Mouse (Mus musculus) liver, embryonic 11.5 days (tissue): ENCODE measurements at regions not wholly inside any gene's neighbourhood (a gene's known extent, or its start where the extent isn't known, plus 50 kb on each side); places are given as distances from the start of the nearest gene placed in this dataset.

Source experiments
- ATAC-seq: fragments of 200-750 bp; cut with Nextera tagmentation; replicated peaks from 2 replicates; pipeline ENCODE4 v1.8.0; 2017; ENCODE audit warnings: moderate number of reproducible peaks, mild to moderate bottlenecking, moderate TSS enrichment, moderate library complexity; ENCODE audit not compliant: low FRiP score
- DNase-seq: peaks from one replicate; pipeline ENCODE4 v3.0.0-alpha.2; 2017; ENCODE audit warnings: low spot score
- H3K27ac ChIP-seq: fragments of 300-500 bp; sonication (generic); 2 replicates; pipeline ENCODE4 v1.5.1; 2014; ENCODE audit warnings: mild to moderate bottlenecking, low read depth, low read length, control low read depth
- H3K27me3 ChIP-seq: fragments of 300-500 bp; sonication (generic); replicated peaks from 2 replicates; pipeline ENCODE4 v1.6.1; 2014; ENCODE audit warnings: low read length, mixed read lengths; ENCODE audit not compliant: control insufficient read depth, insufficient read depth
- H3K36me3 ChIP-seq: fragments of 300-500 bp; sonication (generic); 2 replicates; pipeline ENCODE4 v1.6.1; 2014; ENCODE audit warnings: mild to moderate bottlenecking, low read length, moderate library complexity, mixed read lengths; ENCODE audit not compliant: control insufficient read depth, insufficient read depth
- H3K4me1 ChIP-seq: fragments of 300-500 bp; sonication (generic); replicated peaks from 2 replicates; pipeline ENCODE4 v1.6.1; 2014; ENCODE audit warnings: low read length, mixed read lengths; ENCODE audit not compliant: control insufficient read depth, insufficient read depth
- H3K4me2 ChIP-seq: fragments of 300-500 bp; sonication (generic); 2 replicates; pipeline ENCODE4 v1.6.1; 2014; ENCODE audit warnings: mild to moderate bottlenecking, control low read depth, moderate library complexity
- H3K4me3 ChIP-seq: fragments of 300-500 bp; sonication (generic); 2 replicates; pipeline ENCODE4 v1.5.1; 2014; ENCODE audit warnings: low read depth, low read length, control low read depth
- H3K9ac ChIP-seq: fragments of 300-500 bp; sonication (generic); 2 replicates; pipeline ENCODE4 v1.6.1; 2014; ENCODE audit warnings: low read depth, low read length, control low read depth
- H3K9me3 ChIP-seq: fragments of 300-500 bp; sonication (generic); 2 replicates; pipeline ENCODE4 v1.6.1; 2016; ENCODE audit warnings: low read length, inconsistent platforms, mixed read lengths; ENCODE audit not compliant: control insufficient read depth
- WGBS: fragments of 180-500 bp; shearing (Covaris S2); extraction: QIAGEN DNeasy Blood & Tissue Kit; methylation state at CpG from one replicate; pipeline ENCODE4 v1.1.7; 2014; 5-methylcytosine and 5-hydroxymethylcytosine counted together

DNA sequence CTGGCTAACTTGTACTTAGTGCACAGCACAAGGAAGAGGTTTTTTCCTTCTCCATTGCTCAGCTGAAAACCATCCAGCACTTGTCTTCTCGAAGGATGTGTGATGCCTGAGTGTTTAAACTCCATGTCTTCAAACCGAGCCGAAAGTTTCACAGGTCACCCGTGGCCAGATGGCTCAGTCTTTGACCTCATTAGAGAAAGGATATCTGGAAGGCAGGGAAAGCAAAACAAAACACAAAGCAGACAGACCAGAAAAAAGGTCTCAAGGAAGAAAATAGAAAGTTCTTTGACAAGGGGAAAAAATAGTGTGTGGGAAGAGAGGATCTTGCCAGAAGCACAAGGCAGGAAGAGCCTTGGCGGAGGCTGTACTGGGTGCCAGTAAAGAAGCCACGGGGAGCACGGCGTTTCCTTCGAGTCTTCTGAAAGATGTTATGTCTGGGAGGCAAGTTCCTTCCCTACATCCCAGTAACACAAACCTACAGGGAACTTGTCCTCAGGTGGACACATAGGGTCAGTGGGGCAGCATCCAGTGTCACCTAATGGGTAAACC lies 108.9 kb upstream of the Ngf start:
- no peaks in the 10 kb centered on the region for H3K27me3 ChIP-seq
- DNase-seq = no peak
- ATAC-seq = no peak
- H3K36me3 ChIP-seq = no peaks in the 10 kb centered on the region
- no peaks in the 10 kb centered on the region for H3K9me3 ChIP-seq
- H3K4me1 ChIP-seq = no peaks in the 10 kb centered on the region
- 74% methylated on average over 9 of the region's 9 CpGs for WGBS
- H3K4me3 ChIP-seq = no peak overlapping the region
- H3K27ac ChIP-seq = no peak overlapping the region
- no peak overlapping the region for H3K4me2 ChIP-seq
- H3K9ac ChIP-seq = no peak overlapping the region

GRCm38 (mm10) chr3:102358801-102359200 lies 110.9 kb upstream of the Ngf start:
- Histone ChIP-seq H3K27ac (no peak overlapping the region), H3K36me3 (no peaks in the 10 kb centered on the region), H3K4me1 (no peaks in the 10 kb centered on the region), H3K4me2 (no peak overlapping the region), H3K27me3 (no peaks in the 10 kb centered on the region), H3K4me3 (no peak overlapping the region), H3K9ac (no peak overlapping the region), H3K9me3 (no peaks in the 10 kb centered on the region)
- ATAC-seq (no peak), DNase-seq (no peak)
- WGBS = 84% methylated on average over 4 of the region's 4 CpGs

DNA sequence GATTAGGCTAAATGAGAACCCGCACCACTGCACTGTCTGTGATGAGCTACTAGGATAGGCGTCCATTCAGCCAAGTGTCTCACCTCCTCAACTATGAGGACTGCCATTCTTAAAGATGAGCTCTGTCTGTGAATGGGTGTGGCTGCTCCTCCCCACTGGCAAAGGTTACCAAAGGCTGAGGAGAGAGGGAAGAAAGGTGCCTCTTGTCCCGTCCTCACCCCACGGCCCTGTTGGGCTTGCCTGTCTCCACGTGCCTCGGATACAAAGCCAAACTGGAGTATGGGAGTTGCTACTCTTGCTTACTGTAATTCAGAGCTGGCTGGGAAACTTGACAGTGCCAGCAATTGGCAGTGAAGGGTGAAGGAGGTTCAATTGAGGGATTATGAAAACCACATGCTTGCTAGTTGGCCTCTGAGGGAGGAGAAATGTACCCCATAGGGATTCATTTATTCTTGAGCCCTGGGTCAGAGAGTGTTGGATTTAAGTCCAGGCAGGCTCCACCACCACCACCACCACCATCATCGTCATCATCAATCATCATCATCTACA lies 112.6 kb upstream of the Ngf start:
- H3K27ac ChIP-seq = no peak overlapping the region
- ATAC-seq (no peak), DNase-seq (no peak)
- no peak overlapping the region for H3K4me2 ChIP-seq
- 77% methylated on average over 7 of the region's 7 CpGs for whole genome bisulfite sequencing
- H3K9me3 ChIP-seq = no peaks in the 10 kb centered on the region
- no peaks in the 10 kb centered on the region for H3K36me3 ChIP-seq
- H3K4me1 ChIP-seq = no peaks in the 10 kb centered on the region
- H3K4me3 ChIP-seq = no peak overlapping the region
- H3K27me3 ChIP-seq = no peaks in the 10 kb centered on the region
- no peak overlapping the region for H3K9ac ChIP-seq

GRCm38 (mm10) chr3:102355352-102355751 lies 114.4 kb upstream of the Ngf start:
- no peaks in the 10 kb centered on the region for H3K9me3 ChIP-seq
- H3K9ac ChIP-seq = no peak overlapping the region
- H3K36me3 ChIP-seq = no peaks in the 10 kb centered on the region
- no peaks in the 10 kb centered on the region for H3K4me1 ChIP-seq
- no peaks in the 10 kb centered on the region for H3K27me3 ChIP-seq
- no peak overlapping the region for H3K4me3 ChIP-seq
- 77% methylated on average over 2 of the region's 2 CpGs for WGBS
- no peak overlapping the region for H3K27ac ChIP-seq
- no peak overlapping the region for H3K4me2 ChIP-seq
- DNase-seq (no peak), ATAC-seq (no peak)

DNA sequence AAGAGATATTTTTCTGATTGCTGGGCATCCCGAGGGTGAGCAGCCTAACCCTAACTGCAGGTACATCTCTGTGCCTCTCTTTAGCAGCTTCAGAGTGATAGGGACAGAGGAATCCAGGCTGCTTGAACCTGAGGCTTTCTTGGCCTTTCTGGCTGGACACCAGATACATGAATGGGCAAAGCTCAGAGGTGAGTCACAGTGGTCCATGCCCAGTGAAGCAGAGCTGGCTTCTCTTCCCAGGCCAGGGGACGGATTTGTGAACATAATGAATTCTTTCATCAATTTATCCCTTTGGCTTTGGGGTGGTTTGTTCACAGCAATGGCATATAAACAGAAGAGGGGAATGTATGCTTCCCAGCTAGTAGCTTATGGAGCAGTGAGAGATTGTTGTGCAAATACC lies 114.9 kb upstream of the Ngf start:
- ATAC-seq (no peak), DNase-seq (no peak)
- 74% methylated on average over 2 of the region's 2 CpGs for WGBS

DNA sequence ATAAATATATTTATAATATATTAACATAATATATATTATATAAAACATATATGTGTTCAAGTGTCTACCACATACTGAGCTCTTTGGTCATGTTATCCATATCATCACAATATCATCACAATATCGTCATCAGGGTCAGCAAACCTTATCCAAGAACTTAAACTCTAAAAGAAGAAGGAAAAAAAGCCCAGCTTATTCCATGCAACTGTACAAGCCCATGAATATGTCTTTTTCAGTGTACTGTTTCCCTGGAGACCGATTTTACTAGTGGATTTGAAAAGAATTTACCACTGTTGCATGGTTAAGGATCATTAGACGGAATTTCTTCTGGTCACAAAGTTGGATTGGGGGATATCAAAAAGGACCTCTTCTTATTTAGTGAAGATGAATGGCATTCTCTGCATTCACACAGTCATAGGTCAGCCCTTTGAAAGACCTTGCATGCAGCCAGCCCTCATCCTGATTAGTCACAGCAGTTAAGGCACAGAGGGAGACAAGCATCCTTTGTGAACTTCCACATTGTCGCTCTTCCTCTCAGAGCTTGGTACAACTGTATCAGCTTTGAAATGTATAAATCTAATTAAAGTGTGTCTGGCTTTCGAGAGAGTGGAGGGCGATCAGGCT lies 116.3 kb upstream of the Ngf start:
- Histone ChIP-seq H3K36me3 (no peaks in the 10 kb centered on the region), H3K9me3 (no peaks in the 10 kb centered on the region), H3K27ac (no peak overlapping the region), H3K9ac (no peak overlapping the region), H3K4me1 (no peaks in the 10 kb centered on the region), H3K4me2 (no peak overlapping the region), H3K27me3 (no peaks in the 10 kb centered on the region), H3K4me3 (no peak overlapping the region)
- 75% methylated on average over 6 of the region's 6 CpGs for WGBS
- ATAC-seq = no peak
- no peak for DNase-seq

More for the DNA sequence above, 114.9 kb upstream of the Ngf start:
- Histone ChIP-seq H3K4me2 (no peak overlapping the region), H3K9me3 (no peaks in the 10 kb centered on the region), H3K27me3 (no peaks in the 10 kb centered on the region), H3K36me3 (no peaks in the 10 kb centered on the region), H3K27ac (no peak overlapping the region), H3K4me3 (no peak overlapping the region), H3K9ac (no peak overlapping the region), H3K4me1 (no peaks in the 10 kb centered on the region)

DNA sequence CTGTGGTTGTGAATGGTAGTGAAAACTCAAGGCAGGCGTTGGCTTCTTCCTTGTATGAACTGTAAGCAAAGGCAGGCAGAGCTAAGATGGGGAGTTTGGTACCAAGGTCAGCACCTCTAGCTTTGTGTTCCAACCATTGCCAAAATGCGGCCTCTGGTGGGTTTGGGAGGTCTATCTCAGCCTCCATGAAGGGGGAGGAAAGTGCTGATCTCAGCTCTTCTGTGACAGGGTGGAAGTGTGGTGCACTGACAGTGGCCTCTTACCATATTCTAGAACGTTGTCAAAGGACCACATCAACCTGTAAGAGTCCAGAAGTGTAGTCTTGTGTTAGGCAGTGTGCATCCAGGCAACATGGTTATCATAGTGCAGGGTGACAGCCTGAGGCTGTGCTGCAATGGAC lies 123.6 kb upstream of the Ngf start:
- DNase-seq = no peak
- no peak for ATAC-seq
- Histone ChIP-seq H3K4me1 (no peaks in the 10 kb centered on the region), H3K27me3 (no peaks in the 10 kb centered on the region), H3K36me3 (no peaks in the 10 kb centered on the region), H3K4me3 (no peak overlapping the region), H3K9me3 (no peaks in the 10 kb centered on the region), H3K27ac (no peak overlapping the region), H3K9ac (no peak overlapping the region), H3K4me2 (no peak overlapping the region)
- whole genome bisulfite sequencing = 56% methylated on average over 3 of the region's 3 CpGs

DNA sequence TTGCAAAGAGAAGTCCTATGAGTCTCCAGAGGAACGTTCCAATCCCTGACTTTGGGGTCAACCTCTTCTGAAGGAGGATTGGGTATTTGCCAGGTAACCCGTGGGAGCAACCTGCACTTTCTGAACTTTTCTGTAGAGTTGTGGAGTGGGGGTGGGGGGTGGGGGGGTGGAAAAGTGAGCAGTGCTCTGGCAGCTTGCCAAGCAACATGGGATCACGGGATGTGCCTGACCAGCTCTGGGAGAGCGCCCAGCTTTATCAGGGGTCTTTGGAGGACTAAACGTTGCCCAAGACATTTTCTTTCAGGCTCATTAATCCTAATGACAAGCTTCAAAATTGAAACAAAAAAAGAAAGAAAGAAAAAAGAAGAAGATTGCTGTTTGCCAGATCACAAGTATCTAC lies 124.4 kb upstream of the Ngf start:
- Histone ChIP-seq H3K4me3 (no peak overlapping the region), H3K9ac (no peak overlapping the region), H3K4me2 (no peak overlapping the region), H3K27me3 (no peaks in the 10 kb centered on the region), H3K4me1 (no peaks in the 10 kb centered on the region), H3K27ac (no peak overlapping the region), H3K9me3 (no peaks in the 10 kb centered on the region), H3K36me3 (no peaks in the 10 kb centered on the region)
- DNase-seq (no peak), ATAC-seq (no peak)
- WGBS = 60% methylated on average over 5 of the region's 5 CpGs

DNA sequence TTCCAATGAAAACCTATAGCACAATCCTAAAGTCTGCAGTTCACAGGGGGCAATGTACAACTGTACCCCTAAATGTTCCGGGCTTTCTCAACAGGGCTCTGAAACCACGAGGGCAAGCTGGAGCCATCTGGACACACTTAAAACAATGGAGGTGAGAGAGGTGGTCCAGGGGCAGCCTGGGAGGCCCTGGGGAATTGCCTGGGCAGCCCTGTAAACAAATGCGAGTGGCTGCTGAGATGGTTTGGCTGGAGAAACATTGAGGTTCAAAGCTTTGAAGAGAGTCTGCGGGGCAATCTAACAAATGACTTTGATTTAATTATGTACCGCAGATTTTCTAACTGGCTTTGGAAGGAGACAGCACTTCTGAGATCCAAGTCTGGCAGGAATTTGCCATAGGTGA lies 129.0 kb upstream of the Ngf start:
- 49% methylated on average over 5 of the region's 5 CpGs for WGBS
- H3K4me1 ChIP-seq = no peaks in the 10 kb centered on the region
- no peak overlapping the region for H3K27ac ChIP-seq
- ATAC-seq (no peak), DNase-seq (no peak)
- no peaks in the 10 kb centered on the region for H3K36me3 ChIP-seq
- H3K4me3 ChIP-seq = no peak overlapping the region
- H3K9me3 ChIP-seq = no peaks in the 10 kb centered on the region
- H3K4me2 ChIP-seq = no peak overlapping the region
- H3K9ac ChIP-seq = no peak overlapping the region
- H3K27me3 ChIP-seq = no peaks in the 10 kb centered on the region
